Mouse (Mus musculus): ENCODE results near the gene Gpr108. TPM values are rescaled to one million over a fixed set of nuclear protein-coding genes. Genes with fewer than 3 reads are reported as not detected.

Gpr108 gene
- polyA plus RNA-seq, 1 experiment = 29.7 TPM

DNA sequence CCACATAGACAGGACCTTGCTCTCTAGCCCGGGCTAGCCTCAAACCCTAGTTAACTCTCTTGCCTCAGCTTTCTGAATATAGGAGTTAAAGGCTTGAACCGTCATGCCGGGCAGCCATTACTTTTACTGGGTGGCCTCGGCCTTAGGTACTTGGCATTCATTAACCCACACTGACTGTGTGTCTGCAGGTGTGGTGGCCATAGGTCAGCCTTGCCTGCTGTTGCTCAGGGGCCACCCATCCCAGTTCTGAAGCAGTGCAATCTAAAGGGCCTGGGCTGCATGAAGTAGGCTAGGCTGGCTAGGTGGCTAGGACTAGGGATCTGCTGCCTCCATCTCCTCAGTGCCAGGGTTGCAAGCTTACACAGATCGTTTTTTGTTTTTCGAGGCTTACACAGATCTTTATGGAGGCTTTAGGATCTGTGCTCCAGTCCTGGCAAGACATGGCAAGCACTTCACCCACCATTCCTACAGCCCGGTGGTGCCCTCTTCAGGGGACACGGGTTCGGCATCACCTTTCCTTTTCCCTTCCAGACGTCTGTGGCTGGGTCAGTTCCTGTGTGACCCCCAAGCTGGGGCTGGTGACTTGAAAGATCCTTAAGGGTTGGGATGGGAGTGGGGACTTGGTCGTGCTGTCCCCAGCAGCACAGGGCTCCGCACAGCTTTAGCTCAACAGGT, 13.9 kb downstream of the Gpr108 start:
- Histone ChIP-seq H3K4me3 (ENCODE audit: insufficient read depth, low read length) (no peak overlapping the region), H3K4me1 (ENCODE audit: control insufficient read depth, insufficient read depth, low read length) (no peaks in the 10 kb centered on the region), H3K27ac (ENCODE audit: insufficient read depth, low read length) (no peak overlapping the region)
- TF ChIP-seq CTCF (IDR thresholded peaks at IDR 0.05; ENCODE audit: extremely low read depth, insufficient read depth, low read length) (no peak), POLR2A (IDR thresholded peaks at IDR 0.05; ENCODE audit: extremely low read depth, insufficient read depth, low read length) (no peak)

DNA sequence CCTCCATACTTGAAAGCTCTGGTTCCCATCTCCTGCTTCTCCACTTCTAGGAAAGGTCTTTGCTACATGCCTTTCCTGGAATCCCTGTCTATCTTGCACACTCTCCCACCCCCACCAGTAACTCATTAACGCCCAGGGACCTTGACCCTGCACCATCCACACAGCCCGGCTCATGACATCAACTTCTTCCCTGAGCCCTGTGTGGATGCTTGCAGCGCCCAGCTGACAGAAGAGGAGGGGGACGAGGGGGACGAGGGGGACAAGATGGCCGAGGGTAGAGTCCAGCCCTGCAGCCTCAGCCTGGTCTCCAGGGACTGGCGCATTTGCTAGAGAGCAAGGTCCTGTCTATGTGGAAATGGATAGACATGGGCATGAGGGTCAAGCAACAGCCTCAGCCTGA, 15.2 kb downstream of the Gpr108 start:
- Histone ChIP-seq H3K27ac (ENCODE audit: insufficient read depth, low read length) (no peak overlapping the region), H3K4me1 (ENCODE audit: control insufficient read depth, insufficient read depth, low read length) (no peaks in the 10 kb centered on the region), H3K4me3 (ENCODE audit: insufficient read depth, low read length) (no peak overlapping the region)
- TF ChIP-seq CTCF (IDR thresholded peaks at IDR 0.05; ENCODE audit: extremely low read depth, insufficient read depth, low read length) (no peak), POLR2A (IDR thresholded peaks at IDR 0.05; ENCODE audit: extremely low read depth, insufficient read depth, low read length) (no peak)

DNA sequence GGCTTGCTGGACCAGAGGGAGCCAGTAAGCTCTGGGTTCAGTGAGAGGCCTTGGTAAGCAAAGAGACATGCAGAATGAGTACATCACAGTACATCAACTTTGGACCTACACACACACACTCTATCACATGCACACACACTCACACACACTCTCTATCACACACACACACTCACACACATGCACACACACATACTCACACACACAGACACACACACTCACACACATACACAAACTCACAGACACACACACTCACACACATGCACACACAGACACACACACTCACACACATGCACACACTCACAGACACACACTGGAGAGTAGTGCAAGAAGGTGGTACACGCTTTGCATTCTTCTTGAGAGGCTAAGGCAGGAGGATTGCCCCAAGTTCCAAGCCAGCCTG, 16.0 kb downstream of the Gpr108 start:
- no peak for TF ChIP-seq POLR2A (IDR thresholded peaks at IDR 0.05; ENCODE audit: extremely low read depth, insufficient read depth, low read length)
- no peak for TF ChIP-seq CTCF (IDR thresholded peaks at IDR 0.05; ENCODE audit: extremely low read depth, insufficient read depth, low read length)
- Histone ChIP-seq H3K4me3 (ENCODE audit: insufficient read depth, low read length) (no peak overlapping the region), H3K4me1 (ENCODE audit: control insufficient read depth, insufficient read depth, low read length) (no peaks in the 10 kb centered on the region), H3K27ac (ENCODE audit: insufficient read depth, low read length) (no peak overlapping the region)

DNA sequence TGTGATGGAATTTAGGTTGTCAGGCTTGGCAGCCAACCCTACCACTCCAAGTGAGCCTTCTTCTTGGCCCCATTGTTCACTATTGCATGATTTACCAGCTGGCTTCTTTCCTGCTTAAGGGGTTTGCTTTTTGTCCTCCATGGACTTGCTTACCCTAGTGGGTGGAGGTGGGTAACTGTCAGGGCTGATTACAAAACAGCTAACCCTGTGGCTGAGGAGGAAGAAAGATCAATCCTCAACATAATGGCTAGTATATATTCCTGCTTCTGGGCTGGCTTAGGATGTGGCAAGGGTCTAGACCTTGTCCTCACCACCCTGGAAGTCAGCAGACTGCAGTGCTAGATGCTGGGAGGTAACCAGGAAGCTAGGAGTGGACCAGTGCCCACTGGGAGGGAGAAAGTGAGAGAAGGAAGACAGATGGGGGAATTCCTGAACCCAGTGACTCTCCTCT, 16.9 kb downstream of the Gpr108 start:
- TF ChIP-seq POLR2A (IDR thresholded peaks at IDR 0.05; ENCODE audit: extremely low read depth, insufficient read depth, low read length) = no peak
- TF ChIP-seq CTCF (IDR thresholded peaks at IDR 0.05; ENCODE audit: extremely low read depth, insufficient read depth, low read length) = no peak
- H3K27ac ChIP-seq (ENCODE audit: insufficient read depth, low read length) = no peak overlapping the region
- H3K4me3 ChIP-seq (ENCODE audit: insufficient read depth, low read length) = no peak overlapping the region
- no peaks in the 10 kb centered on the region for H3K4me1 ChIP-seq (ENCODE audit: control insufficient read depth, insufficient read depth, low read length)

DNA sequence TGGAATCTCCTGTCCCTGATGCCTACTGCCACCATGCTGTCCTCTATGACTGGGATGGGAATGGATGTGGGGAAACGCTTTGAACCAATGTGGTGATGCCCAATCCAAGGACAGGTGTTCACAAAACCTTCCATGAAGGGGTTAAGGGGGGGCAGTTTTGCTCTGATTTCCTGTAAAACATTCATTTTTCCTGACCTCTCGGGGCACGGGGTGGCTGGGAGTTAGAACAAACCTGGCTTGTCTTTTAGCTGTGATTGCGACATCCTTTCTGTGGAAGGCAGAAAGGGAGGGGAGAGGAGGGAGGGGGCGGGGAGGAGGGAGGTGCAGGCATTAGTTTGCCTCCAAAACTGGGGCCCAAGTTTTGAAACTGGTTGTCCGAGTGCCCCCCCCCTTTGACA, 17.5 kb downstream of the Gpr108 start:
- Histone ChIP-seq H3K4me3 (ENCODE audit: insufficient read depth, low read length) (no peak overlapping the region), H3K4me1 (ENCODE audit: control insufficient read depth, insufficient read depth, low read length) (no peaks in the 10 kb centered on the region), H3K27ac (ENCODE audit: insufficient read depth, low read length) (no peak overlapping the region)
- no peak for TF ChIP-seq CTCF (IDR thresholded peaks at IDR 0.05; ENCODE audit: extremely low read depth, insufficient read depth, low read length)

DNA sequence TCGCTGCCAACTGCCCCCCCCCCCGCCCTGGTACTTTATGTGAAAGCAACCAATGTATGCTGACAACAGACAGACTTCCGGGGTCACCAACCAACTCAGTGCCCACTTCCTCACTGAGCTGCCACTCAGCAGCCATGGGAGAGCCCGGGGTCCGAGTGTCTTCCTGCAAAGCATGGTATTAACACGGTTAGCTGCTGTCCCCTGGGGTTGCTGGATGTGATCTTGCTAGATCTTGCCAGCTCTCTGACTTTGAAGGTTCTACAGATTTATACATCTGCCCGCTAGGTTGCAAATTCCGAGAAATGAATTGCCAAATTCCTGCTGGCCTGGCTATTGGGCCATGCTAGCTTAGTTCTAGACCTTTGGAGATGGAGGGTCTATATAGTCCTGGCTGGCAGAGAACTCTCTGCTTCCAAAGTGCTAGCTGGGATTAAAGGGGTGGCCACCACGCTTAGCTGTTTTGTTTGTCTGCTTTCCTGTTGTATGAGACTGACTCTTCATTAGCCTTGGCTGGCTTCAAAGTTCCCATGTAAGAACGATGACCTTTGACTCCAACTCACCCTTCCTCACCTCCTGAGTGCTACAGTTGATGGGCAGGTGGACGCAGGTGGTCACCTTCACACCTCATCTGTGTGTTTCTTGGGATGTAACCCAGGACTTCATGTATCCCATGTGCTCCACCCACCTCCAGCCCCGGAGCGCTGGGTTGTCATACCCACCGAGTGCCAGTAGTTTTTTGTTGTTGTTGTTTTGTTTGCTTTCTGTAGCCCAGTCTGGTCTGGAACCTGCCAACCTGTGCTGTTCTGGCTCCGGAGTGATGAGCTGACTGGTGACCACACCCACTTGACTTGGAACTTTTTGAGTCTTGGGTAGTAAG, 18.2 kb downstream of the Gpr108 start:
- no peak for TF ChIP-seq CTCF (IDR thresholded peaks at IDR 0.05; ENCODE audit: extremely low read depth, insufficient read depth, low read length)
- no peak for TF ChIP-seq POLR2A (IDR thresholded peaks at IDR 0.05; ENCODE audit: extremely low read depth, insufficient read depth, low read length)
- no peak overlapping the region for H3K27ac ChIP-seq (ENCODE audit: insufficient read depth, low read length)
- no peak overlapping the region for H3K4me3 ChIP-seq (ENCODE audit: insufficient read depth, low read length)
- H3K4me1 ChIP-seq (ENCODE audit: control insufficient read depth, insufficient read depth, low read length) = no peaks in the 10 kb centered on the region

DNA sequence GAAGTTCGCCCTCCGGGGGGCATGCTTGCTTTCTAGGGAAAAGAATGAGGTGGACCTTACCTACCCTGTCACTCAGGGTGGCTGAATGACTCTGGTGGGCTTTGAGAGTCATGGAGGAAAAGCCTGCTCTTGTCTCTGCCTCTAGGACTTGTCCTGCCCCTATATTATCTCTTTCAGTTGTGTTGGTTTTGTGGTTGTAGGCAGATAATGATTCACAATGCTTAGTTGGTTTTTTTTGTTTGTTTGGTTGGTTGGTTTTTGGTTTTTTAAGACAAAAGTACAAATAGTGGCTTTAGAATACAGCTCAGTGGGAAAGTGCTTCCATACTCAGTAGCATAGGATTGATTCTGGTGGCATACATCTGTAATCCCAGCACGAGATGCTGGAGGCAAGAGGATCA, 19.4 kb downstream of the Gpr108 start:
- no peak overlapping the region for H3K27ac ChIP-seq (ENCODE audit: insufficient read depth, low read length)
- no peaks in the 10 kb centered on the region for H3K4me1 ChIP-seq (ENCODE audit: control insufficient read depth, insufficient read depth, low read length)
- TF ChIP-seq POLR2A (IDR thresholded peaks at IDR 0.05; ENCODE audit: extremely low read depth, insufficient read depth, low read length) (no peak), CTCF (IDR thresholded peaks at IDR 0.05; ENCODE audit: extremely low read depth, insufficient read depth, low read length) (no peak)
- H3K4me3 ChIP-seq (ENCODE audit: insufficient read depth, low read length) = no peak overlapping the region

DNA sequence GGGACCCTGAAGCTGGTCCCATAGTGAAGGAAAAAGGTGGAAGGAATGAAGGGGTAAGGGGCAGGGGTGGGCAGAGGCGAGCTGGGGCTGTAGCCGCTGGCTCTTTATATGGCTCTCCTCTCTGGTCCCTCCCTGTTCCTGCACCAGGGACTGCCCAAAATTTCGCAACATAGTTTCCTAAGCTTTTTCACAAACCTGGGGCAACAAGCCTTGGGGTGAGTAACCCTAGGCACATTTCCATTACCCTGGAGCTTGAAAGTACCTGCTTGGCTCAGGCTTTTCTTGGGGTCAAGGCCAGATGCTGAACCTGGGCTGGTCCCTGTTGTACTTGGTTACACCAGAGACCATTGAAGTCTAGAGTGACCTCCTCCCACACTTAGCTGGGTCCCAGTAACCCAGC, 20.2 kb downstream of the Gpr108 start, which contains the start of gene C3:
Gene C3 (minus strand): TSS at position 123 of the 400 bp plus-strand sequence.
- no peak within 1 kb of the TSS for H3K27ac ChIP-seq (ENCODE audit: insufficient read depth, low read length)
- TF ChIP-seq POLR2A (IDR thresholded peaks at IDR 0.05; ENCODE audit: extremely low read depth, insufficient read depth, low read length) (no peak), CTCF (IDR thresholded peaks at IDR 0.05; ENCODE audit: extremely low read depth, insufficient read depth, low read length) (no peak)
- no peaks in the 10 kb centered on the region for H3K4me1 ChIP-seq (ENCODE audit: control insufficient read depth, insufficient read depth, low read length)
- H3K4me3 ChIP-seq (ENCODE audit: insufficient read depth, low read length) = no peak within 1 kb of the TSS

DNA sequence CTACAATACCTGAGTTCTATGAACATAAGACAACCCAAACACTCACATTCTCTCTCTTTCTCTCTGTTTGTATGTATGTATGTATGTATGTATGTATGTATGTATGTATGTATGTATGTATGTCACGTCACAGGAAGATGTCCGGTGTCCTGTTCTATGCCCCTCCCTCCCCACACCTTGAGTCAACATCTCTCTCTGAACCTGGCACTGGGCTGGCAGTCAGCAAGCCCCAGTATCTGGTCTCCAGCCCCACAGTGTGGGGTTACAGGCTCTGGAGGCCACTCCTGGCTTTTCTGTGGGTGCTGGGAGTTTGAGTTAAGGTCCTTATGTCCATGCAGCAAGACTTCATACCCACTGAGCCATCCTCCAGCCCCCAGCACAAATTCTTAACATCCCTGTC, 20.8 kb downstream of the Gpr108 start:
- no peak for TF ChIP-seq CTCF (IDR thresholded peaks at IDR 0.05; ENCODE audit: extremely low read depth, insufficient read depth, low read length)
- TF ChIP-seq POLR2A (IDR thresholded peaks at IDR 0.05; ENCODE audit: extremely low read depth, insufficient read depth, low read length) = no peak
- Histone ChIP-seq H3K4me3 (ENCODE audit: insufficient read depth, low read length) (no peak overlapping the region), H3K4me1 (ENCODE audit: control insufficient read depth, insufficient read depth, low read length) (no peaks in the 10 kb centered on the region), H3K27ac (ENCODE audit: insufficient read depth, low read length) (no peak overlapping the region)

DNA sequence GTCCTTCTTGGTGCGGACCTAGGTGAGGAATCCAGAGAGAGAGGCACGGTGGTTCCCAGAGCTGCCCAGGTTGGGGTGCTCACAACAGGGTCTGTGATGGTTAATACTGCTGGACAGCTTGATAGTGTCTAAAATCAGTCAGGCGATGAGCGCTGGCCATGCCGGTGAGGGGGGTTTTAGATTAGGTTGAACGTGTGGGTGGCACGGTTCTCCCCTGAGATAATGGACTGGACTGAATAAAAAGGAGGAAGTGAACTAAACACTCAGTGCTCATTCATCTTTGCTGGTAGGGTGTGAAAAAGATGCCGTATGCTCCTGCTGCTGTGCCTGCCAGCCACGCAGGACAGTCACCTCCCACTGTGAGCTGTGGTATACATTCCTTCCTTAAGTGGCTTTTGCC, 24.9 kb downstream of the Gpr108 start:
- no peak overlapping the region for H3K4me3 ChIP-seq (ENCODE audit: insufficient read depth, low read length)
- TF ChIP-seq POLR2A (IDR thresholded peaks at IDR 0.05; ENCODE audit: extremely low read depth, insufficient read depth, low read length) (no peak), CTCF (IDR thresholded peaks at IDR 0.05; ENCODE audit: extremely low read depth, insufficient read depth, low read length) (no peak)
- no peak overlapping the region for H3K27ac ChIP-seq (ENCODE audit: insufficient read depth, low read length)
- no peaks in the 10 kb centered on the region for H3K4me1 ChIP-seq (ENCODE audit: control insufficient read depth, insufficient read depth, low read length)

All from cortical plate, adult 2 months (tissue).